Mouse (Mus musculus): ENCODE measurements around the gene Moap1.

DNA sequence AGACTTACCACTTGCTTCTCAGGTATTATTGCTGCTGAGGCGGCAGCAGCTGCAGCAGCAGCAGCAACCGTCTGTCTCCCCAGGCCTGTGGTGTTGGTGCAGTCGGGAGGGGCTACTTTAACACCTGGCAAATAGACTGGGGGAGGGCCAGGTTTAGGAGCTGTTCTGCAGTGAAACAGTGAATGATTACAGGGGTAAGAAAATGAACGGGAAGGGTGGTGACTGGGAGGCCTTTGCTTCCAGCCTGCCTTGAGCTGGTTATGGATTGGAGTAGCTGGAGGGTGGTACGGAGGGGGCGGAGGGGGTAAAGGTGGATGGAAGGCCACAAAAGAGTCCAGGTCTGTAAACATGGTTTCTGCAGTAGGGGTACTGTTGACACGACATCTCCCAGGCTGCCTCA is 44.5 kb upstream of the Moap1 start:
- TF ChIP-seq POLR2A (IDR thresholded peaks at IDR 0.05; ENCODE audit: control insufficient read depth, low read depth, low read length) (no peak), CTCF (IDR thresholded peaks at IDR 0.05; ENCODE audit: control insufficient read depth, insufficient read depth, insufficient replicate concordance, low read depth, low read length) (no peak)
